Mouse (Mus musculus) hindbrain, embryonic 11.5 days (tissue): Measurements from ENCODE around the gene Dpf2. TPM values are rescaled to one million over a fixed set of nuclear protein-coding genes. Genes with fewer than 3 reads are reported as not detected.

Experiments
- ATAC-seq: fragments of 200-750 bp; cut with Nextera tagmentation; 2 replicates; pipeline ENCODE4 v1.8.0; 2017; ENCODE audit warnings: mild to moderate bottlenecking, moderate TSS enrichment, moderate library complexity; ENCODE audit not compliant: low FRiP score
- DNase-seq: peaks from one replicate; pipeline ENCODE4 v3.0.0-alpha.2; 2015; ENCODE audit warnings: low spot score
- H3K27ac ChIP-seq: fragments of 300-500 bp; sonication (generic); 2 replicates; pipeline ENCODE4 v1.5.1; 2014; ENCODE audit warnings: mild to moderate bottlenecking, low read depth, low read length
- H3K27me3 ChIP-seq: fragments of 300-500 bp; sonication (generic); 2 replicates; pipeline ENCODE4 v1.6.1; 2014; ENCODE audit warnings: mild to moderate bottlenecking, low read length, moderate library complexity, mixed read lengths; ENCODE audit not compliant: control insufficient read depth, insufficient read depth
- H3K36me3 ChIP-seq: fragments of 300-500 bp; sonication (generic); 2 replicates; pipeline ENCODE4 v1.6.1; 2014; ENCODE audit warnings: mild to moderate bottlenecking, low read length, moderate library complexity, mixed read lengths; ENCODE audit not compliant: control insufficient read depth, insufficient read depth
- H3K4me1 ChIP-seq: fragments of 300-500 bp; sonication (generic); replicated peaks from 2 replicates; pipeline ENCODE4 v1.6.1; 2014; ENCODE audit warnings: low read length, mixed read lengths; ENCODE audit not compliant: control insufficient read depth, insufficient read depth
- H3K4me2 ChIP-seq: fragments of 300-500 bp; sonication (generic); replicated peaks from 2 replicates; pipeline ENCODE4 v1.6.1; 2014; ENCODE audit warnings: mild to moderate bottlenecking, low read depth, low read length
- H3K4me3 ChIP-seq: fragments of 300-500 bp; sonication (generic); 2 replicates; pipeline ENCODE4 v1.5.1; 2014; ENCODE audit warnings: low read depth, low read length
- H3K9ac ChIP-seq: fragments of 300-500 bp; sonication (generic); 2 replicates; pipeline ENCODE4 v1.6.1; 2014; ENCODE audit warnings: low read depth, low read length
- H3K9me3 ChIP-seq: fragments of 300-500 bp; sonication (generic); 2 replicates; pipeline ENCODE4 v1.6.1; 2016; ENCODE audit warnings: low read length; ENCODE audit not compliant: control insufficient read depth
- WGBS: fragments of 180-500 bp; shearing (Covaris S2); extraction: QIAGEN DNeasy Blood & Tissue Kit; methylation state at CpG from one replicate; pipeline ENCODE4 v1.1.7; 2014; 5-methylcytosine and 5-hydroxymethylcytosine counted together
- polyA plus RNA-seq: library from polyadenylated mRNA; unstranded; fragments of >200 nt; fragmentation: Nextera tagmentation; extraction: Ambion mirVana; gene quantifications from 2 replicates; pipeline ENCODE4 v1.2.1, GENCODE M21; 2014

The Dpf2 gene
- polyA plus RNA-seq, 1 experiment from 2014 or later = 154 TPM

DNA sequence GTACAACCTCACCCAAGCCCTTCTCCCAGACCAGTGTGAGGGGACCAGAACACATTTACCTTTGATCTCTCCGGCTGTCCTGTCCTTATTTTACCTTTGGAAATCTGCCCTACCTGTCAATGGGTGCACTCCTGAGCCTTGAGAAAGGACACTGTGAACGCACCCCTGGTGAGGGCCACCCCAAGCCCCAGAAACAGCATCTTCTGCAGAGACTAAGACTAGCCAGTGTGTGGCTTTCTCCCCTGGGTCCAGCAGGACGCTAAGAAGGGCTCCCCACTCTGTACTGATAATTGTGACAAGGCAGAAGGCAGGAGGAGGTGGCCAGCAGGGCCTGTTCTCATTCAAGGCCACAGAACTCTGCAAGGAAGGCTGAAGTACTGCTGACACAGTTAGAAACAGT, 33.9 kb downstream of the Dpf2 start:
- no peaks in the 10 kb centered on the region for H3K27me3 ChIP-seq
- peaks cover 2% of the 10 kb centered on the region; the same call in 1 of the 2 replicates for H3K4me1 ChIP-seq
- H3K4me2 ChIP-seq = no peak overlapping the region
- no peak overlapping the region for H3K27ac ChIP-seq
- ATAC-seq = no peak
- no peaks in the 10 kb centered on the region for H3K36me3 ChIP-seq
- no peak for DNase-seq
- 0 out of 2 replicates have a peak overlapping the region, but pooled peaks have one; percentile 7 for H3K9ac ChIP-seq
- H3K9me3 ChIP-seq = no peaks in the 10 kb centered on the region
- WGBS = 76% methylated on average over 3 of the region's 3 CpGs
- H3K4me3 ChIP-seq = no peak overlapping the region

DNA sequence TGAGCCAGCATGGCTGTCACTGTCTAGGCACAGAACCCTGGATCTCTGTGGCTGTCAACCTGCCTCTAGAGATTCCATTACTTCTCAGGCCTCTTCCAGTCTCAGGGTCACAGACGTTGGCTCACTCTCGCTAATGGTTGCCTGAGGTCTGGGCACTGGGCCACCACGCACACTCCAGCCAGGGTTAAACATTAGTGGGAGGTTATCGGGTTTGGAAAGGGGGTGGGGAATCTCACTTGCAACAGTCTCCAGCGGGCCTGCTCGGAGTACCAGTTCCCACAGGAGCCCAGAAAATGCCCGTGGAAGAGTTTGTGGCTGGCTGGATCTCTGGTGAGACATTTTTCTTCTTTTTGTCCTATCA, 34.5 kb downstream of the Dpf2 start:
- ATAC-seq = no peak
- no peak overlapping the region for H3K4me2 ChIP-seq
- no peaks in the 10 kb centered on the region for H3K27me3 ChIP-seq
- H3K27ac ChIP-seq = no peak overlapping the region
- H3K4me3 ChIP-seq = no peak overlapping the region
- 83% methylated on average over 7 of the region's 7 CpGs for WGBS
- no peak overlapping the region for H3K9ac ChIP-seq
- H3K36me3 ChIP-seq = no peaks in the 10 kb centered on the region
- H3K4me1 ChIP-seq = peaks cover 2% of the 10 kb centered on the region; the same call in 1 of the 2 replicates
- DNase-seq = no peak
- H3K9me3 ChIP-seq = no peaks in the 10 kb centered on the region

DNA sequence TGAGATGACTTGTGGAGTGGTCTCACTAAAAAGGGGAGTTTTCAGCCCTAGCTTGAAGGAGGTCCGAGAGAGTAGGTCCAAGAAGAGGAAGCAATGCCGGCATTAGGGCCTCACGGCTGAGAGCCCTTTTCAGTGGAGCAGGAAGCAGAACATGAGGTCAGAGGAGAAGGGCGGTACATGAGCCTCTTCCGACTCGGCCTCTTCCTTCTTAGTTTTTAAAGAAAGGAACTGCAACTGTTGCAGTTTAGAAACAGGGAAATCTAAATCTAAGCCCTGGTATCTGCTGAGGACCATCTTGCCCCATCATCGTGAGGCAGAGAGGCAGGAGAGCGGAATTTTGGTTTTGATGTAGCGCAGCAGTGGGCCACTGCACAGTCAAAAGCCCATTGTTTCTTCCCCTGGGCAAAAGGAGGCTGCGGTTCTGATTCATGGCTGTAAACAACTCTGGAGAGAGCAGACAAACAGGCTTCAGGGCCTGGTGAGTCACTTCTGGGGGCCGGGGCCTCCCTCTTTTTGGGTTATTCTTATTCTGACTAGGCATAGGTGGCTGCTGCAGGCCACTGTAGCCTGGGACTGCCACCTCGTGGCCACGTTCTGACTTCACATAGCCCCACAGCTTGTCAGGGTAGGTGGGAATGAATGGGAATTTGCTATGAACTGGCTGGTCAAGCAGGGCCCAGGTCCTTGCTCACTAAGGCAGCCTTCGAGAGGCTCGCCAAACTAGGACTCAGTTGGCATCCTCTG, 35.0 kb downstream of the Dpf2 start, which contains the start of gene Slc25a45:
Slc25a45 (plus strand) TSS at position 191 of the 744 bp plus-strand sequence.
- no peak within 1 kb of the TSS for H3K27ac ChIP-seq
- no peaks in the 10 kb centered on the region for H3K36me3 ChIP-seq
- no peak within 1 kb of the TSS for H3K4me2 ChIP-seq
- peak within 1 kb of the TSS; percentile 11; the same call in 1 of the 2 replicates for H3K9ac ChIP-seq
- DNase-seq (peak; percentile 74), ATAC-seq (peak; percentile 33; the same call in 1 of the 2 replicates)
- WGBS = 51% methylated on average over 15 of the region's 15 CpGs
- no peaks in the 10 kb centered on the region for H3K9me3 ChIP-seq
- H3K4me1 ChIP-seq = peaks cover 2% of the 10 kb centered on the region; the same call in 1 of the 2 replicates
- no peak within 1 kb of the TSS for H3K4me3 ChIP-seq
- no peaks in the 10 kb centered on the region for H3K27me3 ChIP-seq

- H3K9me3 ChIP-seq = no peaks in the 10 kb centered on the region
- WGBS = under 1% methylated on average over 37 of the region's 37 CpGs
- DNase-seq (peak; percentile 97), ATAC-seq (peak; percentile 88)
- H3K9ac ChIP-seq = peak within 1 kb of the TSS; percentile 88
- peak within 1 kb of the TSS; percentile 81 for H3K4me3 ChIP-seq
- no peaks in the 10 kb centered on the region for H3K36me3 ChIP-seq
- H3K4me1 ChIP-seq = peaks cover 4% of the 10 kb centered on the region; the same call in 1 of the 2 replicates
- H3K27me3 ChIP-seq = no peaks in the 10 kb centered on the region
- H3K4me2 ChIP-seq = peak within 1 kb of the TSS; percentile 64
- peak within 1 kb of the TSS; percentile 34; the same call in 1 of the 2 replicates for H3K27ac ChIP-seq
Measured at GRCm38 (mm10) chr19:5874969-5875480, 37.8 kb downstream of the Dpf2 start, which contains the start of gene Frmd8. Frmd8 (minus strand) TSS chr19:5875274.

DNA sequence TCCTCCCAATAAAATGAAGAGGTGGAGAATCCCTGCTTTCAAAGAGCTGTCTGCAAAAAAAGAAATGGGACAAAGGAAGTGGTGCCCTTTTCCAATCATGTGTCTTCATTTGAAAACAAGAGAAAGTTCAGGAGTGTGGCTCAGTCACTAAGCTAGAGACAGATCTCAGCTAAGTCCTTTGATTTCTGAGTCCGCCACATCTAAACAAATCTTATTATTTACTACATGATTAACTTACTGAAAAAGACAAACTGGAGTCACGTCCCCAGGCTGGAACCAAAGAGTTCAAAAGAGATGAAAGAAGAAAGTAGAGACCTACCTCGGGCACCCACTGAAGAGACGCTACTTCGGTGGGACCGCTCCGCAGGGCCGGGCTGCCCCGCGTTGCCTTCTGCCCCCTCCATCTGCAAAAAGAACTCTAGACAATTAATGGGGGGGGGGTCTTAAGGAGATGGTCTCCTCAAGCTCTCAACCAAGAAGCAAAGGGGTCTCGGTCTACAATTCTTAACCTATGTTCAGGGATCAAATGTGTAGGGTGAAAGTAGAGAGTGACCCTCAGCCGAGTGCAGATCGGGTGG, 38.3 kb downstream of the Dpf2 start:
- peaks cover 4% of the 10 kb centered on the region; the same call in 1 of the 2 replicates for H3K4me1 ChIP-seq
- DNase-seq (no peak), ATAC-seq (no peak)
- H3K27ac ChIP-seq = no peak overlapping the region
- H3K4me2 ChIP-seq = peak overlapping the region; percentile 64
- H3K9ac ChIP-seq = peak overlapping the region; percentile 88
- no peaks in the 10 kb centered on the region for H3K9me3 ChIP-seq
- no peaks in the 10 kb centered on the region for H3K36me3 ChIP-seq
- H3K4me3 ChIP-seq = peak overlapping the region; percentile 81
- WGBS = 13% methylated on average over 13 of the region's 13 CpGs
- no peaks in the 10 kb centered on the region for H3K27me3 ChIP-seq

DNA sequence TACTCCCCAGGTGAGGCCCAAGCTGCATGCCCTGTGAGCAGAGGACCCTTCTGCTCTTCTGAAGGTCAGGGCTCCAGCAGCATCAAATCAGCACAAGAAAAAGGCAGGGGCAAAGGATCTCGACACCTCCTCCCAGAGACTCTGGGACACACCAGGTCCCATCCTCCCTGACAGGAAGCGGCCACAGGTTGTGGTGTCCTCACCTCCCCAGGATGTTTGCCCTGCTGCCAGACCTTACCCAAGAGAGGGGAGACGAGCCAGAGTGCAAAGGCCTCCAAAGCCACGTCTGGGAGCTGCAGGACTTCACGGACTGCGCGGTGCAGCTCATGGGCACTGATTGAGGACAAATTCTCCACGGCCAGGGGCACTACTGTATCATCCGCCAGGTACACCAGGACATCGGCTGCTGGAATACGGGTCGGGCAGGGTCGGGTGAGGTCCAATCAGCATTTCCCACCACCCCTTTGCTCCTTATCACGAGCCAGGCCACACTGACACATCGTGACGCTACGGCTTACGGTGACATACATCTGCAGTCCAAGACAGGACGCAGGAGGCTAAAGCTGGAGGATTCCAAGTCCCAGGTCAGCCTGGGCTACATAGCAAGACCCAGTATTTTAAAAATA, 39.8 kb downstream of the Dpf2 start:
- Histone ChIP-seq H3K4me2 (no peak overlapping the region), H3K9ac (no peak overlapping the region), H3K36me3 (no peaks in the 10 kb centered on the region), H3K9me3 (no peaks in the 10 kb centered on the region), H3K27me3 (no peaks in the 10 kb centered on the region), H3K27ac (no peak overlapping the region), H3K4me3 (no peak overlapping the region; the same call in 1 of the 2 replicates), H3K4me1 (peaks cover 4% of the 10 kb centered on the region; the same call in 1 of the 2 replicates)
- DNase-seq (no peak), ATAC-seq (no peak)
- WGBS = 89% methylated on average over 19 of the region's 19 CpGs

DNA sequence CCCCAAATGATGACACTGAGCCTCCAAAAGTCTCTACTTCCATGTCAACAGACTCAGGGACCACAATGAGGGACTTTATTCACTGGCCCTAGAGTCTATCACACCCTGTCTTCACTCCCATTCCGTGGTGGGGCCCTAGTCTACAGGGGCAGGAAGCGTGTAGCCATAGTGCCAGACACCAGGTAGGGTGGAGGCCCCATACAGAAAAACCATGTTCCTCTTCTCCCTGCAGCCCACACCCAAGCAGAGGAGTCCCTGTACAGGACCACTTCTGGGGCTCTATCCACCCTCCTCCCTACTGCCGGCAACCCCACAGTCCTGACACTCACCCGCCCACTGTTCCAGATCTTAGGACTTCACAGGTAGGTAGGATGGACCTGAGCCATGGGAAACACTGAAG, 40.3 kb downstream of the Dpf2 start:
- Histone ChIP-seq H3K27me3 (no peaks in the 10 kb centered on the region), H3K4me3 (no peak overlapping the region), H3K27ac (no peak overlapping the region), H3K9ac (no peak overlapping the region), H3K36me3 (no peaks in the 10 kb centered on the region), H3K9me3 (no peaks in the 10 kb centered on the region), H3K4me2 (no peak overlapping the region), H3K4me1 (peaks cover 4% of the 10 kb centered on the region; the same call in 1 of the 2 replicates)
- 88% methylated on average over 4 of the region's 4 CpGs for WGBS
- ATAC-seq = no peak
- no peak for DNase-seq

- peak overlapping the region; percentile 37 for H3K9ac ChIP-seq
- WGBS = 55% methylated on average over 6 of the region's 6 CpGs
- DNase-seq (peak; percentile 29), ATAC-seq (no peak)
- H3K4me2 ChIP-seq = no peak overlapping the region
- H3K27ac ChIP-seq = peak overlapping the region; percentile 62
- no peaks in the 10 kb centered on the region for H3K36me3 ChIP-seq
- H3K4me1 ChIP-seq = peaks cover 4% of the 10 kb centered on the region; the same call in 1 of the 2 replicates
- no peak overlapping the region for H3K4me3 ChIP-seq
- no peaks in the 10 kb centered on the region for H3K9me3 ChIP-seq
- no peaks in the 10 kb centered on the region for H3K27me3 ChIP-seq
Measured at GRCm38 (mm10) chr19:5871683-5872082, 41.1 kb downstream of the Dpf2 start.
